9 mouse cellular contexts compared by ENCODE assay signal in the genomic region with DNA sequence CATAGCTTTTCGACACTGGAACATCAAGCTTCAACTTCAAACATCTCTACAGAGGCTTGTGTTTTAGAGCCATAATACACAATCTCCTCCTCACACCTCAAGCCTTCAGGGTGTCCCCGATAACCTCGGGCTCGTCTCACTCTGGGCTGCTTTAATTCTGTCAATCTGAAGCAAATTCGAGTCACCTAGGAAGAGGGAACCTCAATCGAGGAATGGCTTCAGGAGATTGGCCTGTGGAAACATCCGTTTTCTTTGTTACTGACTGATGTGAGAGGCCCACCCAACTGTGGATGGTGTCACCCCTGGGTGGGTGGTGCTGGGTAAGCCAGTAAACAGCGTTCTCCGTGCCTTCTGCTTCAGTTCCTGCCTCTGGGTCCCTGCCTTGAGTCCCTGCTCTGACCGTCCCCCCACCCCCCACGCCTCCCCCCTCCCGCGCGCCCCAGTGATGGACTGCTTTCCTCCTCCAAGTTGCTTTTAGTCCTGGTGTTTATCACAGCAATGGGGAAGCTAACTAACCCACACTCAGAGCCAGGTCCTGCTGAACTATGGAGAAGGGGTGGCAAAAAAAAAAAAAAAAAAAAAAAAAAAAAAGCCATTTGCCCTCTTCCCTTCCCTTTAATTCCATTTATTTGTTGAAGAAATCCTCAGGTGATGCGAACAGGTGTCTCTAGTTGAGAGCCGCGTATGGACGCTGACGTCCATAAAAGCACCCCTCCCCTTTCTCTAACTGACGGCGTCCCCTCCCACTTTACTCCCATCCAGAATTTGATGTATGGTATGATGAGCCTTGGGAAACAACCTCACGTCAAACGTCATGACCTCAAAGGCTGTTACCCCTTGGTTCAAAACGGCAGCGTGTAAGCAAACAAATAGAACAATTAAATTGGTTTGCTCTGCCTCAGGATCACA. TPM values are rescaled to one million over a fixed set of nuclear protein-coding genes. Genes with fewer than 3 reads are reported as not detected.
DNase-seq lines count a peak whose midpoint lies in the region; ATAC-seq and TF ChIP-seq lines count a peak whose summit lies in the region.
"Had no signal": no experiment of that assay in that cellular context is flagged by ENCODE, and none has a peak within 500 bp of the region (broad histone marks: within the 10 kb centered on the region; RNA-seq: fewer than 3 reads in every experiment).

No protein-coding gene starts in this region.

- no peak for ATAC-seq in liver, postnatal 0 days

- H3K4me1 ChIP-seq in hindbrain, embryonic 10.5 days (replicated peaks): 0 out of 2 replicates have a peak, but pooled peaks cover 3% of the 10 kb centered on the region
- no peaks in the 10 kb centered on the region for H3K4me1 ChIP-seq in liver, postnatal 0 days (ENCODE audit: insufficient read depth)

- no peak overlapping the region for H3K9ac ChIP-seq in liver, postnatal 0 days (replicated peaks)

- H3K4me3 ChIP-seq in hindbrain, embryonic 10.5 days: peak overlapping the region; percentile 40
- H3K4me3 ChIP-seq in liver, postnatal 0 days (ENCODE audit: low read depth, low read length): no peak overlapping the region

- H3K9me3 ChIP-seq in hindbrain, embryonic 10.5 days: 0 out of 2 replicates have a peak, but pooled peaks cover 3% of the 10 kb centered on the region
- no peaks in the 10 kb centered on the region for H3K9me3 ChIP-seq in liver, postnatal 0 days (ENCODE audit: low read length)

- no peaks in the 10 kb centered on the region for H3K27me3 ChIP-seq in hindbrain, embryonic 10.5 days (ENCODE audit: insufficient read depth, poor library complexity, severe bottlenecking)
- H3K27me3 ChIP-seq in liver, postnatal 0 days (ENCODE audit: insufficient read depth, low read length): no peaks in the 10 kb centered on the region

- H3K36me3 ChIP-seq in hindbrain, embryonic 10.5 days: no peaks in the 10 kb centered on the region
- H3K36me3 ChIP-seq in liver, postnatal 0 days (replicated peaks; ENCODE audit: insufficient read depth, low read length): no peaks in the 10 kb centered on the region

- peak; percentile 18 for DNase-seq in 416B (ENCODE audit: low read depth)
- peak; percentile 51 for DNase-seq in A20 (ENCODE audit: low read depth, low spot score)
- no peak for DNase-seq in hindbrain, embryonic 10.5 days (ENCODE audit: low spot score)
- no peak for DNase-seq in liver, postnatal 0 days
- DNase-seq in right cerebral cortex, adult 18-20 months: no peak
- no peak for DNase-seq in right cerebral cortex, postnatal 36 days (ENCODE audit: low spot score in 2 of 2)
- DNase-seq in gastrocnemius, adult 18-20 months (ENCODE audit: low spot score): no peak
- no peak for DNase-seq in adrenal gland, postnatal 14 days

- H3K4me2 ChIP-seq in liver, postnatal 0 days (ENCODE audit: low read depth, low read length): peak overlapping the region; percentile 56

- WGBS in hindbrain, embryonic 10.5 days: 35% methylated on average over 25 of the region's 25 CpGs
- WGBS in liver, postnatal 0 days (ENCODE audit: insufficient replicate concordance): 29% methylated on average over 25 of the region's 25 CpGs

- no peak for TF ChIP-seq EP300 in liver, postnatal 0 days (IDR thresholded peaks at IDR 0.05; ENCODE audit: low read depth)

- H3K27ac ChIP-seq in hindbrain, embryonic 10.5 days: no peak overlapping the region; the same call in 1 of the 2 replicates
- H3K27ac ChIP-seq in liver, postnatal 0 days (ENCODE audit: low read depth): no peak overlapping the region

- no peak for TF ChIP-seq CTCF in liver, postnatal 0 days (IDR thresholded peaks at IDR 0.05; ENCODE audit: low read depth)

RNA-seq across cellular contexts. Expression of gene Fbp2, which starts 2.6 kb away (rescaled TPM):
- polyA plus RNA-seq in hindbrain, embryonic 10.5 days (2016; fragmentation: Nextera tagmentation; extraction: Ambion mirVana): 0.20 TPM in 1 of 2 replicates, not detected in the other
- 0.89 and 1.3 TPM in 2 replicates for polyA plus RNA-seq in liver, postnatal 0 days (2015; fragmentation: Nextera tagmentation; extraction: Ambion mirVana)
- total RNA-seq in gastrocnemius, adult 18-20 months (2021): 10 to 100 TPM; 33.9 to 63.4 TPM
- total RNA-seq in adrenal gland, postnatal 14 days (2021): 3.5 and 4.5 TPM in 2 replicates
- total RNA-seq: hematopoietic stem cell, adult 5-6 weeks had no signal

RNA-seq across cellular contexts. Expression of gene Fbp1, which starts 32.4 kb away (rescaled TPM):
- polyA plus RNA-seq in hindbrain, embryonic 10.5 days (2016; fragmentation: Nextera tagmentation; extraction: Ambion mirVana): 0.12 TPM in 1 of 2 replicates, not detected in the other
- 2,442 and 2,581 TPM in 2 replicates for polyA plus RNA-seq in liver, postnatal 0 days (2015; fragmentation: Nextera tagmentation; extraction: Ambion mirVana)
- total RNA-seq in gastrocnemius, adult 18-20 months (2021): under 1 TPM; 0.25 to 0.36 TPM
- 6.5 and 111 TPM in 2 replicates for total RNA-seq in adrenal gland, postnatal 14 days (2021)

Comparison
In these comparisons a context has a peak if more than half of its experiments do, and no peak if none do; other contexts are left out.
1. DNase-seq: peak in 416B (single experiment) and A20 (single experiment); none in hindbrain, embryonic 10.5 days (single experiment), liver, postnatal 0 days (single experiment), right cerebral cortex, adult 18-20 months (single experiment), right cerebral cortex, postnatal 36 days (0 of 2), gastrocnemius, adult 18-20 months (single experiment) and adrenal gland, postnatal 14 days (single experiment).